Mouse (Mus musculus) frontal cortex, adult 2 months (tissue): ENCODE measurements around the gene Wdr41. TPM values are rescaled to one million over a fixed set of nuclear protein-coding genes. Genes with fewer than 3 reads are reported as not detected.
A peak's percentile ranks its signal among the peaks of the same experiment; 100 is the strongest.

Experiments used
- DNase-seq, 2 experiments: peaks; one replicate each; pipeline ENCODE4 v3.0.0; 2022; ENCODE audit warnings: low spot score in 1 of 2; ENCODE audit errors: extremely low spot score in 1 of 2
- polyA plus RNA-seq: library from polyadenylated mRNA; depleted of rRNA; stranded (reverse); fragments of >200 nt; gene quantifications from 2 replicates; pipeline ENCODE4 v1.2.3, GENCODE M21; 2012; rRNA removed

Gene Wdr41
- polyA plus RNA-seq, 1 experiment: 27.3 TPM

GRCm38 (mm10) chr13:95034094-95034493 lies 58.0 kb downstream of the Wdr41 start:
- DNase-seq: no peak

- DNase-seq: peak; percentile 70 to 93
Measured at GRCm38 (mm10) chr13:95034715-95035114, 58.6 kb downstream of the Wdr41 start.

- no peak for DNase-seq
Measured at GRCm38 (mm10) chr13:95038200-95038599, 62.1 kb downstream of the Wdr41 start.

- DNase-seq: no peak
Measured at GRCm38 (mm10) chr13:95040140-95040738, 64.1 kb downstream of the Wdr41 start.

GRCm38 (mm10) chr13:95044108-95044507 lies 68.0 kb downstream of the Wdr41 start:
- no peak for DNase-seq

- no peak for DNase-seq
Measured at GRCm38 (mm10) chr13:95050398-95050797, 74.3 kb downstream of the Wdr41 start.

- DNase-seq: no peak
Measured at GRCm38 (mm10) chr13:95052421-95052820, 76.3 kb downstream of the Wdr41 start.

GRCm38 (mm10) chr13:95055742-95056388 lies 79.7 kb downstream of the Wdr41 start:
- DNase-seq: no peak

GRCm38 (mm10) chr13:95056501-95057280 lies 80.5 kb downstream of the Wdr41 start:
- no peak for DNase-seq

GRCm38 (mm10) chr13:95058885-95059284 lies 82.7 kb downstream of the Wdr41 start:
- no peak for DNase-seq

GRCm38 (mm10) chr13:95063390-95064017 lies 87.4 kb downstream of the Wdr41 start:
- DNase-seq: no peak

- no peak for DNase-seq
Measured at GRCm38 (mm10) chr13:95067854-95068253, 91.7 kb downstream of the Wdr41 start.

GRCm38 (mm10) chr13:95070268-95070667 lies 94.1 kb downstream of the Wdr41 start:
- no peak for DNase-seq

Other genes with a start within 250 kb of the Wdr41 start
- gene Tbca, start 187.4 kb upstream of the Wdr41 start, polyA plus RNA-seq: 243 and 282 TPM in 2 replicates
- gene Otp, start 100.7 kb upstream of the Wdr41 start, polyA plus RNA-seq: 0.10 and 0.17 TPM in 2 replicates